Mouse (Mus musculus) brain, adult 2 months (tissue): ENCODE measurements at regions not wholly inside any gene's neighbourhood (a gene's known extent, or its start where the extent isn't known, plus 50 kb on each side); places are given as distances from the start of the nearest gene placed in this dataset.
"Not testable (repeated sequence)": the region's sequence is repeated elsewhere in the genome, so short reads cannot be mapped to it uniquely, and the experiment has no call there.

ENCODE experiments used
- DNase-seq: peaks from one replicate; pipeline ENCODE4 v3.0.0; 2011; ENCODE audit warnings: low read depth, low spot score

DNA sequence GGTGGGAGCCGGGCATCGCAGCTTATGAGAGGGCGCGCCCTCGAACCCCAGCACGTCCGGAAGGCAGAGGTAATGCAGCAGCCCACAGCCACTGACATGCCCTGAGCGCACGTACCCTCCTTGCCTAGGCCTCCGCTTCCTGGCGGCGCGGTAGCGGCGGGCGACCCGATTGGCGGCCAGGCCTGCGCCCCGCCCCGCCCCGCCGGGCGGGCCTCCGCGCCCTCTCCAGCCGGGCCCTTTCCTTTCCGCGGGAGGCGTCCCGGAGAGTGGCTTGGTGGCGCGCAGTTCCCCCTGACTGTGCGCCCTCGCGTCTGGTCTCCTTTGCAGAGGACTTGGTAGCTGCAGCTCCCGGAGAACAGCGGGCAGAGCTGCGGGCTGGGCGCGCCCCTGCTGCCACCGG is 461.1 kb downstream of the Gm21863 start:
- DNase-seq: not testable (repeated sequence)

DNA sequence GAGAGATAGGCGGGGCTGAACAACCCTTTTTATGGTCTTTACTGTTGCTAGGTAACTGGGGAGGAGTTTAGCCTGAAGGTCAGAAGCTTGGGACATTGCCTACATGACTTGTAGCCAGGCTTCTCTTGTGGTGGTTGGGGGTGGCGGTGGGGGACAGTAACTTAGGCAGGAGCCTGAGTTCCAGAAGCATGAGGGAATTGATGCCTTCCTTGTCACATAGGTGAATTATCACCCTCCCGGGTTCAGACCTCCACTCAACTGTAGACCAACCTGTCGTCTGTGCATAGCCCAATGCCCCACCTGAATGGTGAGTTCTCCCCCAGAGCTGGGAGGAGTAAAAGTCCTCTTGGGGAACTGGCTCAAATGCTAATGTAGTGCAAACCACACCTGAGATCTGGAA is 472.1 kb downstream of the Gm21863 start:
- not testable (repeated sequence) for DNase-seq

DNA sequence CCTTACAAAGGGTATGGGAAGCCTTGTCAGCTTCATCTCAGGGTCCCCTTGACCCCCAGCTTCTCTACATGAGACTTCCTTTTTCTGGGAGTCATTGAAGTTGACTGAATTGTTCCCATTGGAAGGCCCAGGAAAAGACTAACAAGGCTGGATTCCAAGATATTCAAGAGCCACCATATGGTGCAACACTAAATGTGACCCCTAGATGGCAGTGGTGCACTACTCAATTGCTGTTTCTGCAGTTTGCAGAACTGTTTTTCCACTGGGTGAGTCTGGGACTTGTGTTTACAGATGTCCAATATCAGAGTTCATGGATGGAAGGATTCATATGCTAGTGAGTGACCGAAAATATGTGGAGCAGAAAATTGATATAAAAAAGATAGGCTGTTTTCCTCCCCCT is 510.3 kb downstream of the Gm21863 start:
- DNase-seq: peak; percentile 18
